Mouse (Mus musculus) cerebellum, postnatal 25 days (tissue): Measurements from ENCODE around the gene Dpyd.

Experiments
- DNase-seq, 2 experiments: peaks; one replicate each; pipeline ENCODE4 v3.0.0; 2021; ENCODE audit warnings: mixed read lengths in 2 of 2

The Dpyd gene

DNA sequence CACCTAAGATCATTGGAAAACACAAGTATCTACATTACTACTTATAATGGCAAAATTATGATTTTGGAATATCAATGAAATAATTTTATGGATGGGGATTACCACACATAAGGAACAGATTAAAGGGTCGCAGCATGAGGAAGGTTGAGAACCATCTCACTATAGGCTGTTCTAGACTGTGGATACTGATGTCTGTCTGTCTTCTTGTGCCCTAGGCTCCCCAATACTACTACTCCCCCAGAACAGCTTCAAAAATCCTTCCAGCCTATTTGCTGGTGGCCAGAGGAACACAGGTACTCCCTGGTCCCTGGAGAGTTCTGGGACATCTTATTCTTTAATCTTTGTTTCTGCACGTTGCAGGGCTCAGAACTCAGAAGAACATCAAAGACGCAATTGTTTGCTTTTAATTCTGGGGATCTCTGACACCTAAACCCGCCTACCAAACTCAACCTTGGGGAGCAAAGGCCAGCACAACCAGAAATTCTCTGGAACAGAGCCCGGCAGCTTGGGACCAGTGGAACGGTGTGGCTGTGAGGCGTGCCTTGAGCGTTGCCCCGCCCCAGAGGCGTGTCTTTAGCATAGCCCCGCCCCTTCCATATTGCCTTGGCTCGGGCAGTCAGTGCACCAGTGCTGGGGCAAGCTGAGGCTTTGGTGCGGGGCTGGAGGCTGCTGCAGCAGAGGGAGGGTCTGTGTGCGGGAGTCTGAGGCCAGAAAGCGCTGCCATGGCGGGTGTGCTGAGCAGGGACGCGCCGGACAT is at the start of gene Dpyd:
Gene Dpyd, plus strand, starts transcription at position 576 of the 757 bp plus-strand sequence.
- peak; percentile 56 to 72 for DNase-seq

DNA sequence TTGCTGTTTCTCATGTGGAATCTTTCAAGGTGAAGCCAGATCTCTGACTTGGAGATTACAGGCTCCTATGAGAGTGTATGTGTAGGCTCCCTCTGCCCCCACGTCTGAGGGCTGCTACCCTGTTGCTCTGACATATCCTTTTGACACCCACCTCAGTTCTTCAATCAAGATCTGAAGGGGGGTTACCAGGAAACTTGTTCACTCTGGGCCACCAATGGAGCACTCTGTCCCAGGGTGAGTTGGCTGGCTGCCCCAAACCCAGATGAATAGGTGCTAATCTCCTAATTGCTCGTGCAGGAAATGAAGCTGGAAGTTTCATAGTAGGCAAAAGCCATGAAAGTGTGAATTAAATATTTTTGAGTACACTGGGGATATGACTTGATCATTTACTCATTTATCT is 24.3 kb upstream of the Dpyd start:
- DNase-seq = peak in 1 of 2 experiments; percentile 3

DNA sequence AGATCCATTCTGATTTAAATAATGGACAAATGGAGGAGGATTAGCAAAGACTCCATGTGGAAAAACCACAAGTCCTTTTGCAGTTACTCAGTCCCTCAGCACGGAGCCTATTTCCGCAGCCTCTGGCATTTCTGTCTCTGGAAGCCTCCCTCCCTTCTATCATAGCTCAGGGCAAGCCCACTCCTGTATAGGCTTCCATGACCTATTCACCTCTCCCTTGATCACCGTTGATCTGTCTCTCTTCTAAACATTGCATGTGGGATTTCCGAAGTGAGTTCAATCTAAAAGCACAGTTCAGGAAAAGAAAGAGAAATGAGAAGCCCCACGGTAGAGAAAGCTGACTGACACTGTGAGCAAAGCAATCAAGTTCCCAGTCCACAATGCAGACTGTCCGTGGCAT is 20.2 kb upstream of the Dpyd start:
- no peak for DNase-seq

DNA sequence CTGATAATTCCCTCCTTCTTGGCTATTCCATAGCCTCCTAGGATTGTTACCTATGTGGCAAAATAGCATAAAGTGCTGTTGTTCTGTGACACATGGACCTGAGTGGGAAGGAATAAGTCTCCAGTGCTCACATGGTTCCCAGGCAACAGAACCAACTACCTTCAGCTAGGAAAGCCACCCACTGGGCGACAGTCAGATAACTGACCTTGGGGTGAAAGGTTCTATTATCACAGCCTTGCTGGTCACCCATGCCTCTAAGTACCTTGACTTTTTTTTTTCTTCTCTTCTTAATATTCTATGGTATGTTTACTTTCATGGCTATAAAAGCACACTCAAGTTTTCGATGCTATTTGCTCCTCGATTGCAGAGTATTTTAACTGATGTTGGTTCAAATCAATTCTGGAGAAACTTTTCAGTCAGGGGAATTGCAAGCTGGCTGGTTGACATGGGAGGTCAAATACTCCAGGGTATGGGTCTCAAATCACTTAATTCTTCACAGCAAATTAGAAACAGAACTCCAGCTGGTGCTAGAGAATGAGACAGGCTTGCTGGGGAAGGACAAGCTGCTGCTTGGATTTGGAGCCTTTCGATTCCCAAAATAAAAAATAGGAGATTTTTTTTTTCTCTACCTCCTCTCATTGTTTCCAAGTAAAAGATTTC is 14.2 kb upstream of the Dpyd start:
- DNase-seq = no peak

DNA sequence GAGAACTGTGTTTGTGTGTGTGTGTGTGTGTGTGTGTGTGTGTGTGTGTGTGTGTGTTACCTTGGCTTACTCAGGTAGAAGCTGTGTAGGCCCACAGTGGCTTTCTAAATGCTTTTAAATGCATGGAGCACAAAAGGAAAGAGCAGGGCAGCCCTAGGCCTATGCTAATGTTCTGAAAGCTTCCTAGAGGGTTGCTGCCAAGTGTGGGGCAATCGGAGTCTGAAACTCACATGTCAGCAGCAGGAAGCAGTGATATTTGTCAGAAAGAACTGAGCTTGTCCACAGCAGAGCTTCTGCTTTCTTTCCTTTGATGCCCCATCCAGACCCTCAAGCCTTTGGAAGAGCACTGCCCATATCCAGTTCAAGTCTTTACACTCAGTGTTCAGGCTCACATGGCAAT is 4.3 kb upstream of the Dpyd start:
- DNase-seq = no peak

DNA sequence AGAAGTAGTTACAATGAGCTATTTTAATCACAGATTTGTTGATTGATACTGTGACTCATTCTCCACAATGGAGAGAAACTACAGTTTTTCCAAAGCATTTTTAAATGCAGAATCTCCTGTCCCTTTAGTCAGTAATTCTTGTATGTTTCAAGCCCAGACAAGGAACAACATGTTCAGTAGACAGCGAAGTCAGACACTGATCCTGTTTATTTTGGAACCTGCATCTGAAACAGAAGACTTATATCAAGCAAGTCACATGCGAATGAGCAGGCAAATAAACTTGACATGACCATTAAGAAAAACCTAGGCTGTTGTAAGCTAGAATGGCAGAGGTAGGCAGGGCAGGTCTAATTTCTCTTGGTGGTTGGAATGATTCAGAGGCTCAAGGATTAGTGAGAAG is 2.0 kb upstream of the Dpyd start:
- no peak for DNase-seq

DNA sequence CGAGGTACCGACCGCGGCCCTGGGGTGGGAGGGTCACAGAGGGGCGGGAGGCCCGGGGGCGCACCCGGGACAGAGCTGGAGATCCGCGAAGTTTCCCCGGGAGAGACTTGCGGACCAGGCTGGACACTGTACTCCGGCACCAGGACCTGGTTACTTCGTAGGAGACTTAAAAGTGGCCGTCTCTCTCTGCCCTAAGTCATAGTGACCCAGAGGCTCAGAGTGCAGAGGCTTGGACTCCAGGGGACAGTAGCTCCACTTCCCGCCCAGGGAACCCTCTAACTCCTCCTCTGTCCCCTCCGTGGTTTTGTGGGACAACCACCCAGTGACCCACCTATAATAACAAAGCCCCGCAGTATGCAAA is 362 bp downstream of the Dpyd start:
- no peak for DNase-seq

DNA sequence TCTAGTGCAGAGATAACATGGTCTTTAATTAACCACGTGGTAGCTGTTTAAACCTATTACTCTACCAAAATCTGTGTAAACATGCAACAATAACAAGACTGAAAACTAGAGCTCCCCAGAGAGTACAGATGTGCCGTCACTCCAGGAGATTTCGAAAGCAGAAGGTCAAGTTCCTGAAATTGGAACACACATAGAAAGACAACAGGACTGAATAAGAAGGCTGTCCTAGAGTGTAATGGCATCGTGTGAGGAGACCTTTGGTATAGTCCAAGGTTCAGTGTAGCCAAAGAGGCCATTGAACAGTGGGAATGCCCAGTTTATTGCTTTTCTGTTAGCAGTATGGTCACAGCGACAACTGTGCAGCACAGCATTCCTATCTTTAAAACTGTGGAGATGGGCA is 4.8 kb downstream of the Dpyd start:
- no peak for DNase-seq

DNA sequence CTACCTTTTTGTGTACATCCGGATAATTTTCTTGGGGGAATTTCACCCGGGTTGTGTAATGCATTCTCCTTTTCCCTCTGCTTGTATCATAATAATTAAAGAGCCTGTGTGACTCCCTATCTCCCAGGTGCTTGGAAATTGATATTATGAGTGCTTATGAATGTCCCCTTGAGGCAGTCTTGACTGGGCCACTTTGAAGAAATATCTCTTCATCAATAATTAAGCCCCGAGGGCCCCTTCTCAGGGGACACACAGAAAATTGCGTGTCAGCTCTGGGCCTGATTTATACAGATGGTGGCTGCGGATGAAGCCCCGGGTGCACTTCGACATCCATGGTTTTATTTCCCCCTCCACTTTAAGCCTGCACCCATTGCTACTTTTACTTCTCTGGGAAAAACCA is 8.3 kb downstream of the Dpyd start:
- no peak for DNase-seq

DNA sequence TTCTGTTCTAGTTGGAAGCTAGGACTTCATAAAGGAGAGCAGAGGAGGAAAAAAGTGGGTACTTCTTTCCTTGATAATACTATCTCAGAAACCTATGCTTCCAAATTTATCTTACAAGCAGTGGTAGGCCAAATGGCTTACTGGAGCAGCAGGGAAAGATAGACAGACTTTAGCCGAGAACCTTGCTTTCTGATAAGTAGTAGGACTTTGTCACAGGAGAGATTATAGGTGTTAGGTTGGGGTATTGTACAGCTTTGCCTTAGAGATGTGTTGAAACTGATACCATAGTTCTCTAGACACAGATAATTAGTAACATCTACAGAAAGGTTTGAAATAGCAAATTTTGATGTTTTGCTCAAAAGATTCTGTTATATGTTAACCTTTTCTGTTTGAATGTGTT is 28.6 kb downstream of the Dpyd start:
- no peak for DNase-seq

DNA sequence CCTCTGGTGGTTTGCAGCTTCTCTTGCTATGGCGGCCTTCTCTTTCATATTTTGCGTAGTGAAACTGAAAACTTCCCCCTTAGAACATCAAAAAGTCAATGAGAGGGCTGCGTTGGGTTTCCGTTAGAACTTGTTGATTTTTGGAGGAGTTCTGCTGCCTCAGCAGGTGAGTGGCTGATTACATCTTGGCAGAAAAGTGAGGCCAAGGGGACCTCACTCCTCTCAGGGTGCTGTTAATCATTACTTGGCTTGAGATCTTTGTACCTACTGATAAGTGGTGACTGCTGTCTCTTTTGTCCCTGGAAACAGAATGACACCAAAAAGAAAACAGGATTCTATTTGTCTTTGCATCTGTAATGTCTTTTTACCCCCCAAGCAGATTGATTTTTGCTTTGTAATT is 32.9 kb downstream of the Dpyd start:
- DNase-seq = no peak

DNA sequence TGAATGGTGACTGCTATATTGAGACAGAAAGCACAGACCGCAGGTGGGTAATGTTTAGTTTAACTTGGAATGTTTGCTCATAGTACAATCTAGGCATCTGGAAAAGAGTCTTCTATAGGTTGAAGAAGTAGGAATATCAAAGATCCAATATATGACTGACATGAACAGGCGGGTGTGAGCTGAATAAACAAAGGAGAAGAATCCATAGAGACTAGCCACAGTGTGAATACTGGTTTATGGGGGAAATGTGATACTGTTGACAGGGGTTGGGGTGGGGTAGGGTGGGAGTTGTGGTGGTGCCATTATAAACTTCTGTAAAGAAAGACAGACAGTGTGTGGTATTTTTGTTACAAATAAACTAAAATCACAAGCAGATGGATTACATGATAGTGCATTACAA is 33.8 kb downstream of the Dpyd start:
- no peak for DNase-seq

DNA sequence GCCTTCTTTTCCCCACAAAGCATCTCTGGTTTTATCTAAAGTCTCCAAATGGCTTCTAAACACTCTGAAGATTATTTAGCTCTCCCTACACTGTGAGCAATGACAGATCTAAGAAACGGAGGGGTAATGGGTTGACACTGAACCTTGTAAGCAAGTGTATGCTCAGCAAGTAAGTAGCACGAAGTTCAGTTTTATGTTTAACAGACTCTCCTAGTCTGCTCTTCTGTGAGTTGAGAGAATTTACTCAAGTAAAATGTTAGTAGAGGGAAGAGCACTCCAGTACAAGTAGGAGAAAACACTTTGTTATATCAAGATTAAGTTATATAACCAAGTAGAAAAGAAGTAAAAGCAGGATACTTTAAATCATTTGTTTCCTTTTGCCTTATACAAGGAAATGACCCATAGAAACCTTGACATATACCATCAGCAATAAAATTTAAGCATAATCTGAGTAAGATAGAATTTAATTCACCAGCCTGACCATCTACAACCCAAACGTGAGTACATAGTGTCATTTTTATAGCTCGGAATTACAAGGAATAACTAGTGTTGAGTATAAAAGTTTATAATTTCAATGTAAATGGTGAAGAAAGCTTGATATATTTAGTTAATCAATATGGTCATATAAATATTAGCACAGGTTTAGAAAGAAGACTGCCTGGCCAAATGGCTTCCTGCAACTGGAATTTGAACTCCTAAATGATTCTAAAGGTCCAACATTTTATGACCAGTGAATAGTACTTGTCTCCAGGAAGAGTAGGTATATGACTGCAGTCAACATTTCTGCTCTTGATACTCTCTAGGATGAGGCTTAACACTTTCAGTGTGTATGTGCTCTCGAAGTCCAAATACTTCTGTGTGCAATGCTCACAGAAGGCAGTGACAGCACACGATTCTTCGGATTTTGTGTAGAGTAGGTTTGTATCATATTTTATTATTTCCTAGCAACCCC is 40.0 kb downstream of the Dpyd start:
- no peak for DNase-seq

DNA sequence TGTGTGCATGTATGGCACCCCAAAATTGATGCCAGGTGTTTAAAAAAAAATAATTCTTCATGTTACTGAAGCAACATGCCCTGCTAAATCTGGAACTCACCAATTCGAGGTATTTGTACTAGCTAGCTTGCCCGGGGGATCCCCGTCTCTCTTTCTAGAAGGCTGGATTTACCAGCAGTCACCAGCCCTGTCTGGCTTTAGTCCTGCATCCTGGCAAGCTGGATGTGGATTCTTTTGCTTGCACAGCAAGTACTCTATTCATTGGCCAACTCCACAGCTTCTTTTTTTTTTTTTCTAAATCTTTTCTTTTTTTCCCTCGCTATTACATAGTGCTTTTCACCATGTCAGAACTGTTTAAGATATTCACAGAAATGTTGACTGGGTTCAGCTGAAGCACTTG is 46.8 kb downstream of the Dpyd start:
- peak in 1 of 2 experiments; percentile 3 for DNase-seq

DNA sequence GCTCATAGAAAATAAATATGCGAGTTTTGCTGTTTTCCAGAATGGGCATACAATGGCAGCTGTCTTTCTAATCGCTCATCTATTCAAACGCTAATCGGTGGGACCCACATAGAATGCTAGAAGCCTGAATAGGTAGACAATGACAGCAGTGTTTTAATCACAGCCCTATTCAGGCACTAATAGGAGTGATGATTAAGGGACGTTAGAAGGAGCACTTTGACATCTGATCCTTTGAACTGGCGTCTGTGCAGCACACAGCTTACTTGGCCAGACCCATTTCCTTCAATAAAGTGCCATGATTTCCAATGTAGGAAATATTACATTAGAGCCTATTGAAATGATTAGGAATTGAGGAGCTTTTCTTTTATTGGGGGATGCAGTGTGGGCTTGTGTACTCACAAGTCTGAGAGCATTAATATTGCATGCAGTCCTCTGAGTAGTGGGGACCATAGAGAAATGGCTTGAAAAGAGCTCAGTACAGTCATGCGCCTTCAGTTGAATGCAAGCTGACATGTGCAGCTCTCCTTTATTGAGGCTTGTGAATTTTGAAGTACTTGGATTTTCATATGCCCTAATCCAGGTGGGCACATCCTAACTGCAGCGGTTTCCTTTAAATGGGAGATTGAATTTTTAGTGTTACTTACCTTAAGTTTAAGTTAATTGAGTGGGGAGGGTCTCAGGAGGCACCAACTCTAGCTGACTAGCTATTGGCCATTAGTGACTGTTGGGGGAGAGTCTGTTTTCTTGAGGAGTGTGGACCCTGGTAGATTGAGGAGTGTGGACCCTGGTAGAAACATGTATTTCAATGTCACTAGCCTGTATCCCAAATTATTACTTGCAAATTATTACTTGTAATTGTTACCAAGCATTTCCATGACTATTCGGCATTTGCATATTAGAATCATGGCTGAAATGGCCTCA is 64.8 kb downstream of the Dpyd start:
- no peak for DNase-seq

DNA sequence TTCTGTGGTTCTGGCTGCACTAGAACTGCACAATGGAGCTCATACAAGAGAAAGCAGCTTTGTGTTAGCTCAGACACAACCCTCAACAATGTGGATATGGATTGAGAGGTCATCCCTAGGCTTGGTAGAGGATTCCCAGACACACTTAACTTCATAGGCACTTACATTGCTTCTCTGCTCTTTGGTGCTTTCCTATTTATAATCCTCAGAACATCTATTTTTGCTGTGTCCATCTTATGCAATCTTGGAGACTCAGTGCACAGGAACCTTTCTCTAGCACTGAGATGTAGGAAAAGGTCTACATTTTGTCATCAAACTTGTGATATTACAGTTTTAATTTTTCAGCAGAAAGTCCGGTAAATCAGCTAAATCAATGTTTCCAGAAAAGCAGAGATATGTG is 67.8 kb downstream of the Dpyd start:
- no peak for DNase-seq

DNA sequence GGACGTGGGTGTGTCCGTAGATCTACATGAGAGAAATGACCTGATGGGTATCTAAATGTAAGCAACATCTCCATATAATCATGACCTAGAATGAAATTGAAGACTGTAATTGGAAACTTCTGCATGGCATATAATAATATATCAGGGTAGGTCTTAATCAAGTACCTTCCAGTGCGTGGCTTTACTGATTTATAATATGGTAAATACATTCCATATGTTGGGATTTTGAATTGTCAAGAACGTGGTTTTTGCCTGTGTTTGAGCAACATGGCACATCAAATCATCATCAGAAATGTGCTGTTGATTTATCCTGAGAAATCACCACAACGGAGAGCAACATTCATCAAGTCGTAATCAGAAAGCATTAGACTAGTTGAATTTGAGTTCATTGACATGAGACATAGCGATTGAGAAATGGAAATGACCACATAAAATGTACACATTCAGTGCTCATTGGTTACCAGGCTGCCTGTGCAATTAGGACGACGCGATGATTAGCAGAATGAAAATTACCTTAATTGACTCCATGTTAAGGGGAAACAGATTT is 84.2 kb downstream of the Dpyd start:
- DNase-seq = no peak

DNA sequence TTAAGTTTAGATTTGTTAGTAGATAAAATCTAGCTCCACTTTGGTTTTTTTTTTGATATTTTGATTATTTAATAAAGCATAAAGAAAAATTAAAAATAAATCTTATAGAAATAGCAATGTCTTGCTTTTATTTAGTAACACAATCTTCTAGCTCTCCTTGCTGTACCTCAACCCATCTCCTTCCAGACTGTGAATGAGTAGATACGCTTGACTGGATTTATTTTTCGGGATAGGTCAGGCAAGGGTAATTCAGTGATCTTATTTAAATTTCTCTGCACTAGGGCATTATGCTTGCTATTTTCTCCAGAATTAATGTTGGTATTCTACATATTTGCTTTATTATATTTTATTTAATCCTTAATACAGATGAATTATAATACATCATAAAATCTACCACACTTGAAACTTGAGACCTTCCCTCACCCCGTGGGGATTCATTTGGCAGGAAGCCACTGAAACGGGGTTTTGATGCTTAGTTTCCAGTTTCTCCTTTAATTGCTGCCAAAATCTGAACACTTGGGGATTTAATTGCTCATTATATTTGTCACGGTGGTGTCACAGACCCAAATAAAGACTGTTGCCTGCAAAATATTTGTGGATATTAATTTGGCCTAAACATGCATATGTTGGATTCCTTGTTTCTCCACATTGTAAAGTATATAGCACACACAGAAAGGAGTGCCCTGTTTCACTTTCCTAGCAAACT is 102.2 kb downstream of the Dpyd start:
- DNase-seq = peak in 1 of 2 experiments; percentile 9

DNA sequence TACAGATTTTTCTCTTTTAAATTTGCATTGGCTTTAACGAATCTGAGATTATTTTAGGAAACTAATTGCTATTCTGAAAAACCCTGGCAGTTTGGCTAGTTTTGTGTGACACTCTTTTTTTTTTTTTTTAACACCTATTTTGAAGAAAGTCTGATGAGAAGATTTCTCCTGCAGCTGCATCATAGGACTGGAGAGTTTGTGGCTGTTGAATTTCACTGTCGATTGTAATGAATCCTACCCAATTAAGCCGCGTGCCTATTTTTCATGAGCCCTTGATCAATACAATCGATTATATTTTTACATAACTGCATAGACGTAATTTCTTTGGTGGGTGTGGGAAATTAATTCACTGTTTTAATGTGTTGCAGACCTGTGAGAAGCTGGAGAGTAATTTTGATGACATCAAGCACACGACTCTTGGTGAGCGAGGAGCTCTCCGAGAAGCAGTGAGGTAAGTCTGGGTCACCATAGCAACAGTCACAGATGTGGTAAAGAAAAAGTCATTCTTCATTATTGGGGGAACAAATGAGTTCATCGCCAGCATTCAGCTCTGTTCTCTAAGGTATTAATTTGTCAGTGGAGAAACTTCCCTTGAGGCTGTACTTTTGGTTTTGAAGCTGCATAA is 112.3 kb downstream of the Dpyd start:
- no peak for DNase-seq

DNA sequence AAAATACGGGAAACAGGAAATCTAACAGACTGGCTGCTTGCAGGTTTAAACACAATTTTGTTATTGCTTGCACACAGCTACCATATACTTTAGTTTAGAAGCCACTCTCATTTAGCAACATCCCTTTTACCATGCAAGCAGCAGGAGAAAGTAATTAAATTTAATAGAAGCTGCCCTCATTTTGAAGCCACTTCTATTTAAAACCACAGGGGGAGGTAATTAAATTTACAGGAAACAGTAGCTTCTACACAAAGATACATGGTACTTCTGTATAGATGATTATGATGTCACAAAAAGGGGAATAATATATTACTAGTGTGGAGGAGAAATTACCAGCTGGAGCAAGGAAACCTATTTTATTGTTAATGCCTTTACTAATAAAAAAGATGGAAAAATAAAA is 113.5 kb downstream of the Dpyd start:
- DNase-seq = no peak
